Mouse (Mus musculus) gastrocnemius, adult 18-20 months (tissue): ENCODE measurements around the gene Tbc1d16. TPM values are rescaled to one million over a fixed set of nuclear protein-coding genes. Genes with fewer than 3 reads are reported as not detected.

Experiments
- DNase-seq: peaks from one replicate; pipeline ENCODE4 v3.0.0; 2021; ENCODE audit warnings: low spot score
- total RNA-seq, 2 experiments: library from RNA; stranded (reverse); gene quantifications; 2 replicates each; pipeline ENCODE4 v1.2.3; 2021

Tbc1d16 gene
- total RNA-seq, 2 experiments from 2014 or later: 29.7 to 29.9 TPM

- DNase-seq: no peak
These were observed 50.0 kb downstream of the Tbc1d16 start for GRCm38 (mm10) chr11:119178317-119178716.

GRCm38 (mm10) chr11:119176389-119177179, 51.7 kb downstream of the Tbc1d16 start:
- DNase-seq: no peak

GRCm38 (mm10) chr11:119171588-119171987, 56.7 kb downstream of the Tbc1d16 start:
- DNase-seq: no peak

GRCm38 (mm10) chr11:119168851-119169250, 59.4 kb downstream of the Tbc1d16 start:
- no peak for DNase-seq

DNA sequence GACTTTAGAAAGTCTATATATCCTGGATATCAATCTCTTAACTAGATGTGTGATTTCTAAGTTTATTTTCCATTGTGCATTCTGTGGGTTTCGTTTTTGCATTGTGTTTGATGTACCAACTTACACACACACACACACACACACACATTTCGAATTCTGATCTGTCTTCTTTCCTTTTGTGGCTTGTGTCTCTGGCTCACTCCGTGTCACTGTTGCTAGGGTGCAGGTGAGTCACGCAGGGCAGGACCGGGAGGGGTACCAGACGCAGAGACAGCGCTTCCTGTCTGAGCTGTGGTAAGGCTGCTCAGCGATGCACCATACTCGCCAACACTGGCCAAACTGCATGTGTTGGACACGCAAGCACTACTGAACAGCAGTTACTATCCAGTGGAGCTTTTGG, 62.3 kb downstream of the Tbc1d16 start:
- DNase-seq: no peak

GRCm38 (mm10) chr11:119164375-119164774, 63.9 kb downstream of the Tbc1d16 start:
- no peak for DNase-seq

- DNase-seq: no peak
These were observed 64.6 kb downstream of the Tbc1d16 start for GRCm38 (mm10) chr11:119163734-119163992.

GRCm38 (mm10) chr11:119162959-119163733, 65.2 kb downstream of the Tbc1d16 start:
- DNase-seq: no peak

DNA sequence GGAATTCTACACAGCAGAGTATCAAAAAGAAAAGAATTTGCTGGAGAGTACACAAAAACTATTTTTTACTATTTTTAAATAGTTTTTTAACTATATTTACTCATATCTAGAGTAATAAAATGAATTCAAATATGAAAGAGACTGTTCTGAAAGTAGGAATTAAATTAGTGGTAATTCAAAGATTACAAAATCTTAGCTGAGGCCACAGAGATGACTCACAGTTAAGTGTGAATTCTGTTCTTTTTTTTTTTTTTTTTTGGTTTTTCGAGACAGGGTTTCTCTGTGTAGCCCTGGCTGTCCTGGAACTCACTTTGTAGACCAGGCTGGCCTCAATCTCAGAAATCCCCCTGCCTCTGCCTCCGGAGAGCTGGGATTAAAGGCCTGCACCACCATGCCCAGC, 66.6 kb downstream of the Tbc1d16 start:
- DNase-seq: no peak

DNA sequence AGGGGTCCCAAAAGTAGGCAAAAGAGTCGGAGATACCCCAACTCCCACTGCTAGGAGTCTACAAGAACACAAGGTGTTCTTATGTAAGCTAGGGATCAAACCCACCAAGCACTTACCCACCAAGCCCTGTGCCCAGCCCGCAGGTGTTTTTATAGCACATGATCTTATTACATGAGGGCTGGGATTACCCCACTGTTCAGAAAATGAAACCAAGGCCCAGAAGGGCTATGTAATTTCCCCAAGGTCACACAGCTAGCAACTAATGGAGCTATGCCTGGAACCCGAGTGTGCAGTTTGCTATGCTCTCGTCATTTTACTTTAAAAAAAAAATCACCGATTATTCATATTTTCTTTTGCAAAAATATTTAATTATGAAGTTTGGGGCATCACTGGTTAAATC, 68.2 kb downstream of the Tbc1d16 start:
- no peak for DNase-seq

DNA sequence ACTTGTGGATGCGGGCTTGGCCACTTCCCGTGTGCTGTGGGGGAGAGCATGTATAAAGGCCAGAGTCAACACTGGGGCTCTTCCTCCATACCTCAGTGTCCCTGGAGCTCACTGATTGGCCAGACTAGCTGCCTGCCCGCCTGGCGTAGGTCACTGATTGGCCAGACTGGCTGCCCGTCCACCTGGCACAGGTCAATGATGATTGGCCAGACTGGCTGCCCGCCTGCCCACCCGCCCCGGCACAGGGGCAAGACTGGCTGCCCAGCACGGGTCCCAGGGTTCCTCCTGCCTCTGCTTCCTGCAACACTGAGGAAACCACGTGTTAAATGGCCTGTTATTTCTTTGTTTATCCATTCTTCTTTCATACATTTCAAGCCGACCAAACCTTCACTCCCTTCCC, 68.8 kb downstream of the Tbc1d16 start:
- peak; percentile 22 for DNase-seq

GRCm38 (mm10) chr11:119157377-119158189, 70.7 kb downstream of the Tbc1d16 start:
- no peak for DNase-seq

DNA sequence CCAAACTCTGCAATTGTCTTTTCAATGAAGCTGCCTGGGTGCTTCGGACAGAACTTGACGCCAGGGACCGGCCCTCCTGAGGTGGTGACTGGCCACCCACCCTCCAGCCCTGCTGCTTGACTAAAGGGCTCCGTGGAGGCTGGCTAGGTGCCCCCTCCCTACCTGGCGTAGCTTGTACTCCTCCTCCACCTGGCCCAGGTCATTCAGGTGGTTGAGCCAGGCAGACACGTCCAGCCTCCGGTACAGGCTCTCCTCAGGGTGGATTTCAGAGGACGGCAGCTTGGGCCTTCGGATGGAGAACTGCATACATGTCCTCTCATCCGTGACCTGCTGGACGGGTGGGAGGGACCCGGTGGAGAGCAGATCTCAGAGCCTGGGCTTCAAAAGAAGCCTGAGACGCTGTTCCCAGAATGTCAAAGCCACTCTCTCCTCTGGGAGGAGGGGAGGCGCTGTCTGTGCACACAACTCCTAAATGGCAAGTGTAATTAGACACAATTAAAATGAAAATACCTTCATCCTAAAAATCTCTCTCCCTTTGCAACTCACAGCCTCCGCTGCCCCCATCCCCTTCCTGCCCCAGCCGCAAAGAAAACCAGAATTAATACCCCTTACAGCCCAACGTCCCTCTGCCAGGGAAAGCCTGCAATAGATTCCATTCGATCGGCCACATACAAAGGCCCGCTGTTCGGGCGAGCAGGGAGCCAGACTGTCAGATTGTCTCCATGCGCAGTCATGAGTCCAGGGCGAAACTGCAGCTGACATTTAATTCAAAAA, 71.6 kb downstream of the Tbc1d16 start:
- no peak for DNase-seq

- DNase-seq: no peak
These were observed 72.4 kb downstream of the Tbc1d16 start for GRCm38 (mm10) chr11:119155638-119156480.

- no peak for DNase-seq
These were observed 75.9 kb downstream of the Tbc1d16 start for GRCm38 (mm10) chr11:119152321-119152831.

DNA sequence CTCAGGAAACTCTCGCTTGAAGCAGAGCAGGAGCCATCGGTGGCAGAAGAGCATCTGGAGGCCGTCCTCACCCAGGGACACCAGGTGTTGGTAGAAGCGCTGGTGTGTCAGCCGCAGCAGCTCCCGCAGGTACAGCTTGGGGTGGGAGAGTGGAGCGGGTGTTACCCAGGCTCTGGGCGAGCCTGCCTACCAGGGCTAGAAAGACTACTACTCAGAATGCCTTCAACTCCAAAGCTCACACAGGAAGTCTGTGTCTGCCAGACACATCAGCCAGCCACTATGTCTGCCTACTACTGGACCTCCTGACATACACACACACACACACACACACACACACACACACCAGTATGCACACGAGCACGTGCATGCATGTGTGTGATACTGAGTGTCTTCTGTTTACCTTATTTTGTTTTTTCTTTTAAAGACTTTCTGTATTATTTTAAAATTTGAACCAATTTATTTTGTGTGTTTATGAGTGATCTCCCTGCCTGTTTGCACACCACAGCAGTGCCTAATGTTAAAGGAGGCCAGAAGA, 77.2 kb downstream of the Tbc1d16 start:
- DNase-seq: no peak

- no peak for DNase-seq
These were observed 77.9 kb downstream of the Tbc1d16 start for GRCm38 (mm10) chr11:119150442-119150841.

DNA sequence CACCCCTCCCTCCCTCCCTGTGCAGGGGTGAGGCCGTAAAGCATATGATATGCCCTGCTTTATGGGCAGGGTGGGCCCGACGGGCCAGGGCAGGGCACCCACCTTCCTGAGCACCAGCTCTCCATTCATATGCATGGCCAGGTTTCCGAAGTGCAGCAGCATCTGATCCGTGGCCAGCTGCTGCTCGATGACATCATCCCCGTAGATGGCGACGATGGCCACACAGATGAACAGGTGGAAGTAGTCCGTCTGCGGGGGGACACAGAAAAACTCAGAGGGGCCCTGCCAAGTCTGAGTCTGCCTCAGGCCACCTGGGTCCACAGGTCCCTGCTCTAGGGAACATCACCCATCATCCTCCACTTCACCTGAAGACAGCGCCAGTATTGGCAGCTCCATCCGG, 79.5 kb downstream of the Tbc1d16 start:
- DNase-seq: no peak

DNA sequence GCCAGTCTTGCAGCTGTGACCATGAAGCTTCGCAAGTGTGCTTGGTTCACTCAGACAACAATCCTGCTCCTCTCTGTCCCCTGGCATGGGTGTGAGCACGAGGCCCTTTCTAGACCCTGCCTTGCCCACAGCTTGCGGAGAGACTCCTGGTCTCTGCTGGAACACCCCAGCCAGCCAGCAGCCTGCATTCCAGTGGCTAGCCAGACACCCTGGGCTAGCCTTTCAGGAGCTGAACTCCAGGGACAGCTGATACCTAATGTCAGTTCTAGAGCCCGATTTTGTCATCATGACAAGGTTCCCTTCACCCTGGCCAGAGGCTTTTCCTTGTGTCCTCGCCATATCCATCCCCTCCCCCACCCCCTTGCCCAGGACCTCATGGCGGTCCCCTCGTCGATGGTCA, 81.1 kb downstream of the Tbc1d16 start:
- no peak for DNase-seq

GRCm38 (mm10) chr11:119146140-119146539, 82.2 kb downstream of the Tbc1d16 start:
- DNase-seq: no peak
